Mouse (Mus musculus) forebrain, embryonic 10.5 days (tissue): Measurements from ENCODE around the gene Slc22a14. TPM values are rescaled to one million over a fixed set of nuclear protein-coding genes. Genes with fewer than 3 reads are reported as not detected.
"Not testable (repeated sequence)": the region's sequence is repeated elsewhere in the genome, so short reads cannot be mapped to it uniquely, and the experiment has no call there.

ENCODE experiments used
- DNase-seq: peaks from one replicate; pipeline ENCODE4 v3.0.0-alpha.2; 2017; ENCODE audit warnings: low spot score; ENCODE audit errors: extremely low spot score
- H3K27ac ChIP-seq: fragments of 300-500 bp; sonication (generic); 2 replicates; pipeline ENCODE4 v1.5.1; 2016; ENCODE audit warnings: mild to moderate bottlenecking
- H3K27me3 ChIP-seq: fragments of 300-500 bp; sonication (generic); 2 replicates; pipeline ENCODE4 v1.6.1; 2016; ENCODE audit warnings: mild to moderate bottlenecking; ENCODE audit not compliant: poor library complexity, severe bottlenecking
- H3K36me3 ChIP-seq: fragments of 300-500 bp; sonication (generic); replicated peaks from 2 replicates; pipeline ENCODE4 v1.6.1; 2016; ENCODE audit warnings: mild to moderate bottlenecking, moderate library complexity
- H3K4me1 ChIP-seq: fragments of 300-500 bp; sonication (generic); 2 replicates; pipeline ENCODE4 v1.6.1; 2016
- H3K4me3 ChIP-seq: fragments of 300-500 bp; sonication (generic); 2 replicates; pipeline ENCODE4 v1.5.1; 2016; ENCODE audit warnings: mild to moderate bottlenecking, moderate library complexity
- H3K9me3 ChIP-seq: fragments of 300-500 bp; sonication (generic); 2 replicates; pipeline ENCODE4 v1.6.1; 2016; ENCODE audit warnings: mild to moderate bottlenecking, moderate library complexity
- WGBS: fragments of 180-500 bp; shearing (Covaris S2); methylation state at CpG from one replicate; pipeline ENCODE4 v1.1.7; 2016; 5-methylcytosine and 5-hydroxymethylcytosine counted together
- polyA plus RNA-seq: library from polyadenylated mRNA; unstranded; fragments of >200 nt; fragmentation: Nextera tagmentation; extraction: Ambion mirVana; gene quantifications from 2 replicates; pipeline ENCODE4 v1.2.1, GENCODE M21; 2016

Slc22a14 gene
- polyA plus RNA-seq, 1 experiment from 2014 or later = not detected

- no peak overlapping the region for H3K4me3 ChIP-seq
- no peak for DNase-seq
- H3K36me3 ChIP-seq = peaks cover 88% of the 10 kb centered on the region
Observed at GRCm38 (mm10) chr9:119382603-119383002, 17.2 kb upstream of the Slc22a14 start.

GRCm38 (mm10) chr9:119378231-119378630, 12.9 kb upstream of the Slc22a14 start:
- peaks cover 85% of the 10 kb centered on the region for H3K36me3 ChIP-seq

More at GRCm38 (mm10) chr9:119382603-119383002, 17.2 kb upstream of the Slc22a14 start:
- Histone ChIP-seq H3K4me1 (no peaks in the 10 kb centered on the region), H3K27ac (no peak overlapping the region), H3K9me3 (peaks cover 7% of the 10 kb centered on the region; the same call in 1 of the 2 replicates), H3K27me3 (no peaks in the 10 kb centered on the region)
- WGBS = 66% methylated on average over 6 of the region's 6 CpGs

GRCm38 (mm10) chr9:119375556-119375955, 10.2 kb upstream of the Slc22a14 start:
- peaks cover 77% of the 10 kb centered on the region for H3K36me3 ChIP-seq
- DNase-seq = no peak
- no peaks in the 10 kb centered on the region for H3K27me3 ChIP-seq
- H3K27ac ChIP-seq = no peak overlapping the region
- H3K4me3 ChIP-seq = no peak overlapping the region
- no peaks in the 10 kb centered on the region for H3K9me3 ChIP-seq
- no peaks in the 10 kb centered on the region for H3K4me1 ChIP-seq
- WGBS = 76% methylated on average over 6 of the region's 6 CpGs

More at GRCm38 (mm10) chr9:119378231-119378630, 12.9 kb upstream of the Slc22a14 start:
- H3K4me1 ChIP-seq = no peaks in the 10 kb centered on the region
- H3K9me3 ChIP-seq = no peaks in the 10 kb centered on the region
- H3K4me3 ChIP-seq = no peak overlapping the region
- no peak overlapping the region for H3K27ac ChIP-seq
- DNase-seq = no peak
- 95% methylated on average over 4 of the region's 4 CpGs for WGBS
- H3K27me3 ChIP-seq = no peaks in the 10 kb centered on the region

GRCm38 (mm10) chr9:119375008-119375407, 9.7 kb upstream of the Slc22a14 start:
- H3K4me3 ChIP-seq = no peak overlapping the region
- peaks cover 75% of the 10 kb centered on the region for H3K36me3 ChIP-seq
- no peaks in the 10 kb centered on the region for H3K9me3 ChIP-seq
- H3K27me3 ChIP-seq = no peaks in the 10 kb centered on the region
- no peak overlapping the region for H3K27ac ChIP-seq
- H3K4me1 ChIP-seq = no peaks in the 10 kb centered on the region
- 75% methylated on average over 3 of the region's 3 CpGs for WGBS
- no peak for DNase-seq

GRCm38 (mm10) chr9:119371251-119371650, 5.9 kb upstream of the Slc22a14 start:
- no peaks in the 10 kb centered on the region for H3K4me1 ChIP-seq
- H3K27me3 ChIP-seq = no peaks in the 10 kb centered on the region
- no peak overlapping the region for H3K27ac ChIP-seq
- 75% methylated on average over 4 of the region's 4 CpGs for WGBS
- no peak overlapping the region for H3K4me3 ChIP-seq
- H3K36me3 ChIP-seq = peaks cover 70% of the 10 kb centered on the region
- no peak for DNase-seq
- H3K9me3 ChIP-seq = no peaks in the 10 kb centered on the region

- peaks cover 68% of the 10 kb centered on the region for H3K36me3 ChIP-seq
- not testable (repeated sequence) for H3K9me3 ChIP-seq, H3K27me3 ChIP-seq, H3K27ac ChIP-seq, DNase-seq, H3K4me3 ChIP-seq, H3K4me1 ChIP-seq
- 89% methylated on average over 4 of the region's 4 CpGs for WGBS
Observed at GRCm38 (mm10) chr9:119370770-119371169, 5.4 kb upstream of the Slc22a14 start.

- Histone ChIP-seq H3K4me1 (no peaks in the 10 kb centered on the region), H3K27ac (no peak overlapping the region), H3K9me3 (no peaks in the 10 kb centered on the region), H3K36me3 (peaks cover 65% of the 10 kb centered on the region), H3K4me3 (no peak overlapping the region), H3K27me3 (no peaks in the 10 kb centered on the region)
- WGBS = 91% methylated on average over 3 of the region's 3 CpGs
- no peak for DNase-seq
Observed at GRCm38 (mm10) chr9:119368367-119368766, 3.0 kb upstream of the Slc22a14 start.

GRCm38 (mm10) chr9:119363229-119363628, 2.1 kb downstream of the Slc22a14 start:
- Histone ChIP-seq H3K27me3 (peaks cover 3% of the 10 kb centered on the region; the same call in 1 of the 2 replicates), H3K27ac (no peak overlapping the region), H3K36me3 (peaks cover 61% of the 10 kb centered on the region), H3K4me3 (no peak overlapping the region), H3K4me1 (peaks cover 3% of the 10 kb centered on the region), H3K9me3 (no peaks in the 10 kb centered on the region)
- WGBS = 82% methylated on average over 12 of the region's 12 CpGs
- no peak for DNase-seq

- no peak for DNase-seq
- whole genome bisulfite sequencing = 92% methylated on average over 5 of the region's 5 CpGs
- Histone ChIP-seq H3K27me3 (peaks cover 5% of the 10 kb centered on the region; the same call in 1 of the 2 replicates), H3K36me3 (peaks cover 50% of the 10 kb centered on the region), H3K4me3 (no peak overlapping the region), H3K27ac (no peak overlapping the region), H3K4me1 (peaks cover 14% of the 10 kb centered on the region), H3K9me3 (no peaks in the 10 kb centered on the region)
Observed at GRCm38 (mm10) chr9:119361416-119361815, 3.9 kb downstream of the Slc22a14 start.

- peak; percentile 21 for DNase-seq
- peaks cover 5% of the 10 kb centered on the region; the same call in 1 of the 2 replicates for H3K27me3 ChIP-seq
- peak overlapping the region; percentile 80 for H3K4me3 ChIP-seq
- H3K27ac ChIP-seq = peak overlapping the region; percentile 89; the same call in 1 of the 2 replicates
- no peaks in the 10 kb centered on the region for H3K9me3 ChIP-seq
- 56% methylated on average over 9 of the region's 9 CpGs for WGBS
- H3K4me1 ChIP-seq = peaks cover 14% of the 10 kb centered on the region
- H3K36me3 ChIP-seq = peaks cover 31% of the 10 kb centered on the region
Observed at GRCm38 (mm10) chr9:119358058-119358429, 7.3 kb downstream of the Slc22a14 start.

GRCm38 (mm10) chr9:119357331-119358057, 7.9 kb downstream of the Slc22a14 start, which contains the start of gene Xylb:
TSS of gene Xylb (plus strand) at chr9:119357381.
- Histone ChIP-seq H3K4me3 (peak within 1 kb of the TSS; percentile 80), H3K4me1 (peaks cover 14% of the 10 kb centered on the region), H3K36me3 (peaks cover 26% of the 10 kb centered on the region), H3K27ac (peak within 1 kb of the TSS; percentile 89), H3K9me3 (no peaks in the 10 kb centered on the region), H3K27me3 (peaks cover 5% of the 10 kb centered on the region; the same call in 1 of the 2 replicates)
- peak; percentile 88 for DNase-seq
- 4% methylated on average over 65 of the region's 65 CpGs for WGBS

- no peak for DNase-seq
- WGBS = 91% methylated on average over 6 of the region's 6 CpGs
- Histone ChIP-seq H3K9me3 (no peaks in the 10 kb centered on the region), H3K27me3 (peaks cover 5% of the 10 kb centered on the region; the same call in 1 of the 2 replicates), H3K27ac (no peak overlapping the region), H3K4me1 (peaks cover 14% of the 10 kb centered on the region), H3K36me3 (peaks cover 18% of the 10 kb centered on the region), H3K4me3 (no peak overlapping the region)
Observed at GRCm38 (mm10) chr9:119355943-119356342, 9.4 kb downstream of the Slc22a14 start.

GRCm38 (mm10) chr9:119353926-119354325, 11.4 kb downstream of the Slc22a14 start:
- WGBS = 85% methylated on average over 6 of the region's 6 CpGs
- no peak overlapping the region for H3K4me3 ChIP-seq
- H3K27me3 ChIP-seq = peaks cover 5% of the 10 kb centered on the region; the same call in 1 of the 2 replicates
- DNase-seq = no peak
- no peak overlapping the region for H3K27ac ChIP-seq
- no peaks in the 10 kb centered on the region for H3K9me3 ChIP-seq
- peaks cover 25% of the 10 kb centered on the region for H3K36me3 ChIP-seq
- H3K4me1 ChIP-seq = peaks cover 14% of the 10 kb centered on the region
